Mouse (Mus musculus): ENCODE results near the gene Adat1. TPM values are rescaled to one million over a fixed set of nuclear protein-coding genes. Genes with fewer than 3 reads are reported as not detected.
"Not testable (repeated sequence)": the region's sequence is repeated elsewhere in the genome, so short reads cannot be mapped to it uniquely, and the experiment has no call there.

Gene Adat1
- polyA plus RNA-seq, 1 experiment from 2014 or later = 8.0 TPM

GRCm38 (mm10) chr8:111938076-111938985 lies 53.8 kb downstream of the Adat1 start:
- H3K4me1 ChIP-seq (ENCODE audit: control insufficient read depth, insufficient read depth, low read length) = peaks cover 15% of the 10 kb centered on the region
- not testable (repeated sequence) for ATAC-seq; H3K27me3 ChIP-seq (ENCODE audit: control insufficient read depth, insufficient read depth, low read depth, low read length); H3K9me3 ChIP-seq (replicated peaks; ENCODE audit: control insufficient read depth, low read length, poor library complexity, severe bottlenecking); H3K4me2 ChIP-seq (ENCODE audit: low read length); H3K4me3 ChIP-seq (ENCODE audit: low read depth, low read length); H3K27ac ChIP-seq (ENCODE audit: low read length); H3K36me3 ChIP-seq (ENCODE audit: control insufficient read depth, insufficient read depth, low read length); H3K9ac ChIP-seq (ENCODE audit: low read depth, low read length)
- WGBS = 85% methylated on average over 8 of the region's 9 CpGs

GRCm38 (mm10) chr8:111937184-111937583 lies 54.9 kb downstream of the Adat1 start:
- Histone ChIP-seq H3K4me1 (ENCODE audit: control insufficient read depth, insufficient read depth, low read length) (peaks cover 23% of the 10 kb centered on the region), H3K4me3 (ENCODE audit: low read depth, low read length) (no peak overlapping the region), H3K27ac (ENCODE audit: low read length) (no peak overlapping the region), H3K9ac (ENCODE audit: low read depth, low read length) (no peak overlapping the region), H3K9me3 (replicated peaks; ENCODE audit: control insufficient read depth, low read length, poor library complexity, severe bottlenecking) (no peaks in the 10 kb centered on the region), H3K4me2 (ENCODE audit: low read length) (no peak overlapping the region), H3K36me3 (ENCODE audit: control insufficient read depth, insufficient read depth, low read length) (no peaks in the 10 kb centered on the region), H3K27me3 (ENCODE audit: control insufficient read depth, insufficient read depth, low read depth, low read length) (no peaks in the 10 kb centered on the region)
- ATAC-seq = no peak
- 72% methylated on average over 3 of the region's 3 CpGs for WGBS

GRCm38 (mm10) chr8:111934201-111934600 lies 57.9 kb downstream of the Adat1 start:
- 85% methylated on average over 2 of the region's 2 CpGs for WGBS
- no peak overlapping the region for H3K9ac ChIP-seq (ENCODE audit: low read depth, low read length)
- H3K4me2 ChIP-seq (ENCODE audit: low read length) = peak overlapping the region; percentile 24
- no peaks in the 10 kb centered on the region for H3K36me3 ChIP-seq (ENCODE audit: control insufficient read depth, insufficient read depth, low read length)
- no peak for ATAC-seq
- no peak overlapping the region for H3K27ac ChIP-seq (ENCODE audit: low read length)
- H3K27me3 ChIP-seq (ENCODE audit: control insufficient read depth, insufficient read depth, low read depth, low read length) = no peaks in the 10 kb centered on the region
- H3K9me3 ChIP-seq (replicated peaks; ENCODE audit: control insufficient read depth, low read length, poor library complexity, severe bottlenecking) = no peaks in the 10 kb centered on the region
- peaks cover 12% of the 10 kb centered on the region for H3K4me1 ChIP-seq (ENCODE audit: control insufficient read depth, insufficient read depth, low read length)
- H3K4me3 ChIP-seq (ENCODE audit: low read depth, low read length) = no peak overlapping the region

GRCm38 (mm10) chr8:111933348-111934076 lies 58.6 kb downstream of the Adat1 start, which contains the start of gene Tmem231:
Gene Tmem231 (minus strand): TSS chr8:111933881.
- ATAC-seq = peak; percentile 100
- H3K27me3 ChIP-seq (ENCODE audit: control insufficient read depth, insufficient read depth, low read depth, low read length) = no peaks in the 10 kb centered on the region
- H3K36me3 ChIP-seq (ENCODE audit: control insufficient read depth, insufficient read depth, low read length) = no peaks in the 10 kb centered on the region
- peak within 1 kb of the TSS; percentile 94 for H3K27ac ChIP-seq (ENCODE audit: low read length)
- H3K4me1 ChIP-seq (ENCODE audit: control insufficient read depth, insufficient read depth, low read length) = peaks cover 12% of the 10 kb centered on the region
- H3K9ac ChIP-seq (ENCODE audit: low read depth, low read length) = peak within 1 kb of the TSS; percentile 84
- peak within 1 kb of the TSS; percentile 78 for H3K4me3 ChIP-seq (ENCODE audit: low read depth, low read length)
- H3K9me3 ChIP-seq (replicated peaks; ENCODE audit: control insufficient read depth, low read length, poor library complexity, severe bottlenecking) = no peaks in the 10 kb centered on the region
- WGBS = under 1% methylated on average over 53 of the region's 53 CpGs
- peak within 1 kb of the TSS; percentile 87 for H3K4me2 ChIP-seq (ENCODE audit: low read length)

GRCm38 (mm10) chr8:111932580-111933336 lies 59.3 kb downstream of the Adat1 start:
- peak overlapping the region; percentile 78 for H3K4me3 ChIP-seq (ENCODE audit: low read depth, low read length)
- 33% methylated on average over 19 of the region's 19 CpGs for WGBS
- H3K36me3 ChIP-seq (ENCODE audit: control insufficient read depth, insufficient read depth, low read length) = no peaks in the 10 kb centered on the region
- peak overlapping the region; percentile 94 for H3K27ac ChIP-seq (ENCODE audit: low read length)
- H3K4me1 ChIP-seq (ENCODE audit: control insufficient read depth, insufficient read depth, low read length) = peaks cover 12% of the 10 kb centered on the region
- H3K9me3 ChIP-seq (replicated peaks; ENCODE audit: control insufficient read depth, low read length, poor library complexity, severe bottlenecking) = no peaks in the 10 kb centered on the region
- ATAC-seq = no peak
- no peaks in the 10 kb centered on the region for H3K27me3 ChIP-seq (ENCODE audit: control insufficient read depth, insufficient read depth, low read depth, low read length)
- H3K9ac ChIP-seq (ENCODE audit: low read depth, low read length) = peak overlapping the region; percentile 84
- peak overlapping the region; percentile 87 for H3K4me2 ChIP-seq (ENCODE audit: low read length)

- no peak overlapping the region for H3K27ac ChIP-seq (ENCODE audit: low read length)
- 82% methylated on average over 16 of the region's 16 CpGs for WGBS
- ATAC-seq = no peak
- no peaks in the 10 kb centered on the region for H3K27me3 ChIP-seq (ENCODE audit: control insufficient read depth, insufficient read depth, low read depth, low read length)
- no peak overlapping the region for H3K4me3 ChIP-seq (ENCODE audit: low read depth, low read length)
- no peaks in the 10 kb centered on the region for H3K9me3 ChIP-seq (replicated peaks; ENCODE audit: control insufficient read depth, low read length, poor library complexity, severe bottlenecking)
- H3K36me3 ChIP-seq (ENCODE audit: control insufficient read depth, insufficient read depth, low read length) = no peaks in the 10 kb centered on the region
- peaks cover 12% of the 10 kb centered on the region for H3K4me1 ChIP-seq (ENCODE audit: control insufficient read depth, insufficient read depth, low read length)
- no peak overlapping the region for H3K9ac ChIP-seq (ENCODE audit: low read depth, low read length)
- no peak overlapping the region for H3K4me2 ChIP-seq (ENCODE audit: low read length)
Observed at GRCm38 (mm10) chr8:111931721-111932120, 60.4 kb downstream of the Adat1 start.

- H3K27ac ChIP-seq (ENCODE audit: low read length) = no peak overlapping the region
- ATAC-seq = no peak
- 69% methylated on average over 8 of the region's 8 CpGs for WGBS
- peaks cover 12% of the 10 kb centered on the region for H3K4me1 ChIP-seq (ENCODE audit: control insufficient read depth, insufficient read depth, low read length)
- H3K9me3 ChIP-seq (replicated peaks; ENCODE audit: control insufficient read depth, low read length, poor library complexity, severe bottlenecking) = no peaks in the 10 kb centered on the region
- no peak overlapping the region for H3K4me2 ChIP-seq (ENCODE audit: low read length)
- no peak overlapping the region for H3K9ac ChIP-seq (ENCODE audit: low read depth, low read length)
- H3K27me3 ChIP-seq (ENCODE audit: control insufficient read depth, insufficient read depth, low read depth, low read length) = no peaks in the 10 kb centered on the region
- no peak overlapping the region for H3K4me3 ChIP-seq (ENCODE audit: low read depth, low read length)
- no peaks in the 10 kb centered on the region for H3K36me3 ChIP-seq (ENCODE audit: control insufficient read depth, insufficient read depth, low read length)
Observed at GRCm38 (mm10) chr8:111929648-111930344, 62.3 kb downstream of the Adat1 start.

- H3K4me3 ChIP-seq (ENCODE audit: low read depth, low read length) = no peak overlapping the region
- no peaks in the 10 kb centered on the region for H3K4me1 ChIP-seq (ENCODE audit: control insufficient read depth, insufficient read depth, low read length)
- H3K9ac ChIP-seq (ENCODE audit: low read depth, low read length) = no peak overlapping the region
- no peaks in the 10 kb centered on the region for H3K9me3 ChIP-seq (replicated peaks; ENCODE audit: control insufficient read depth, low read length, poor library complexity, severe bottlenecking)
- no peak for ATAC-seq
- WGBS = 86% methylated on average over 7 of the region's 7 CpGs
- no peak overlapping the region for H3K27ac ChIP-seq (ENCODE audit: low read length)
- H3K36me3 ChIP-seq (ENCODE audit: control insufficient read depth, insufficient read depth, low read length) = no peaks in the 10 kb centered on the region
- H3K4me2 ChIP-seq (ENCODE audit: low read length) = no peak overlapping the region
- no peaks in the 10 kb centered on the region for H3K27me3 ChIP-seq (ENCODE audit: control insufficient read depth, insufficient read depth, low read depth, low read length)
Observed at GRCm38 (mm10) chr8:111924976-111925375, 67.1 kb downstream of the Adat1 start.

All from midbrain, embryonic 16.5 days (tissue).